Mouse (Mus musculus) kidney, adult 18-20 months (tissue): ENCODE measurements at regions not wholly inside any gene's neighbourhood (a gene's known extent, or its start where the extent isn't known, plus 50 kb on each side); places are given as distances from the start of the nearest gene placed in this dataset.

Experiments
- DNase-seq: peaks from one replicate; pipeline ENCODE4 v3.0.0; 2021

- no peak for DNase-seq
These were observed 511.9 kb upstream of the Adgra3 start for GRCm38 (mm10) chr5:50570701-50571100.

- no peak for DNase-seq
These were observed 492.3 kb upstream of the Adgra3 start for GRCm38 (mm10) chr5:50551125-50551524.

GRCm38 (mm10) chr5:50512539-50512938 lies 453.7 kb upstream of the Adgra3 start:
- no peak for DNase-seq

- no peak for DNase-seq
These were observed 451.1 kb upstream of the Adgra3 start for GRCm38 (mm10) chr5:50509696-50510421.

- no peak for DNase-seq
These were observed 431.4 kb upstream of the Adgra3 start for GRCm38 (mm10) chr5:50490223-50490622.

GRCm38 (mm10) chr5:50476985-50477384 lies 418.2 kb upstream of the Adgra3 start:
- DNase-seq, result peak; percentile 60

- DNase-seq, result no peak
These were observed 402.7 kb upstream of the Adgra3 start for GRCm38 (mm10) chr5:50461491-50461890.

GRCm38 (mm10) chr5:50457621-50458020 lies 398.8 kb upstream of the Adgra3 start:
- DNase-seq, result peak; percentile 7

- DNase-seq, result no peak
These were observed 395.6 kb upstream of the Adgra3 start for GRCm38 (mm10) chr5:50454387-50454786.

- no peak for DNase-seq
These were observed 348.1 kb upstream of the Adgra3 start for GRCm38 (mm10) chr5:50406923-50407322.

- DNase-seq, result no peak
These were observed 347.7 kb upstream of the Adgra3 start for GRCm38 (mm10) chr5:50406520-50406919.
